Mouse (Mus musculus): ENCODE measurements around the gene Ccr10. TPM values are rescaled to one million over a fixed set of nuclear protein-coding genes. Genes with fewer than 3 reads are reported as not detected.

The Ccr10 gene
- polyA plus RNA-seq (2015; fragmentation: Nextera tagmentation; extraction: Ambion mirVana) = 0.16 and 0.60 TPM in 2 replicates

- 24% methylated on average over 14 of the region's 14 CpGs for WGBS
- peak within 1 kb of the TSS; percentile 72 for H3K9ac ChIP-seq (ENCODE audit: low read length)
- no peak within 1 kb of the TSS for H3K27ac ChIP-seq (ENCODE audit: low read length)
- peak within 1 kb of the TSS; percentile 45 for H3K4me3 ChIP-seq (ENCODE audit: low read length)
- H3K4me1 ChIP-seq (ENCODE audit: control insufficient read depth, insufficient read depth, low read length) = peaks cover 42% of the 10 kb centered on the region
- ATAC-seq (replicated peaks; ENCODE audit: extremely low read depth, insufficient read depth, low FRiP score) = no peak
- no peaks in the 10 kb centered on the region for H3K9me3 ChIP-seq (replicated peaks; ENCODE audit: control insufficient read depth, low read length)
- H3K4me2 ChIP-seq (ENCODE audit: low read depth, low read length) = peak within 1 kb of the TSS; percentile 83
- no peaks in the 10 kb centered on the region for H3K36me3 ChIP-seq (ENCODE audit: control insufficient read depth, insufficient read depth)
- peaks cover 12% of the 10 kb centered on the region for H3K27me3 ChIP-seq (ENCODE audit: control insufficient read depth, insufficient read depth, low read length)
Measured at GRCm38 (mm10) chr11:101174851-101175628, at the start of gene Ccr10. Gene Ccr10 (minus strand): TSS chr11:101175443.

- no peak overlapping the region for H3K4me3 ChIP-seq (ENCODE audit: low read length)
- no peak overlapping the region for H3K27ac ChIP-seq (ENCODE audit: low read length)
- no peak overlapping the region for H3K4me2 ChIP-seq (ENCODE audit: low read depth, low read length)
- 0 out of 2 replicates have a peak, but pooled peaks cover 2% of the 10 kb centered on the region for H3K27me3 ChIP-seq (ENCODE audit: control insufficient read depth, insufficient read depth, low read length)
- no peak for ATAC-seq (replicated peaks; ENCODE audit: extremely low read depth, insufficient read depth, low FRiP score)
- H3K4me1 ChIP-seq (ENCODE audit: control insufficient read depth, insufficient read depth, low read length) = peaks cover 13% of the 10 kb centered on the region
- H3K9me3 ChIP-seq (replicated peaks; ENCODE audit: control insufficient read depth, low read length) = no peaks in the 10 kb centered on the region
- no peak overlapping the region for H3K9ac ChIP-seq (ENCODE audit: low read length)
- H3K36me3 ChIP-seq (ENCODE audit: control insufficient read depth, insufficient read depth) = no peaks in the 10 kb centered on the region
- WGBS = 64% methylated on average over 3 of the region's 3 CpGs
Measured at GRCm38 (mm10) chr11:101224337-101224736, 49.1 kb upstream of the Ccr10 start.

GRCm38 (mm10) chr11:101221306-101221986, 46.2 kb upstream of the Ccr10 start:
- Histone ChIP-seq H3K27ac (ENCODE audit: low read length) (peak overlapping the region; percentile 62), H3K9me3 (replicated peaks; ENCODE audit: control insufficient read depth, low read length) (no peaks in the 10 kb centered on the region), H3K4me3 (ENCODE audit: low read length) (no peak overlapping the region), H3K36me3 (ENCODE audit: control insufficient read depth, insufficient read depth) (no peaks in the 10 kb centered on the region), H3K4me2 (ENCODE audit: low read depth, low read length) (no peak overlapping the region), H3K9ac (ENCODE audit: low read length) (no peak overlapping the region), H3K27me3 (ENCODE audit: control insufficient read depth, insufficient read depth, low read length) (no peaks in the 10 kb centered on the region), H3K4me1 (ENCODE audit: control insufficient read depth, insufficient read depth, low read length) (peaks cover 12% of the 10 kb centered on the region)
- WGBS = 69% methylated on average over 8 of the region's 8 CpGs
- no peak for ATAC-seq (replicated peaks; ENCODE audit: extremely low read depth, insufficient read depth, low FRiP score)

GRCm38 (mm10) chr11:101220853-101221252, 45.6 kb upstream of the Ccr10 start:
- H3K27me3 ChIP-seq (ENCODE audit: control insufficient read depth, insufficient read depth, low read length) = no peaks in the 10 kb centered on the region
- ATAC-seq (replicated peaks; ENCODE audit: extremely low read depth, insufficient read depth, low FRiP score) = no peak
- H3K9ac ChIP-seq (ENCODE audit: low read length) = no peak overlapping the region
- H3K27ac ChIP-seq (ENCODE audit: low read length) = peak overlapping the region; percentile 62
- 37% methylated on average over 2 of the region's 2 CpGs for WGBS
- peaks cover 12% of the 10 kb centered on the region for H3K4me1 ChIP-seq (ENCODE audit: control insufficient read depth, insufficient read depth, low read length)
- no peaks in the 10 kb centered on the region for H3K9me3 ChIP-seq (replicated peaks; ENCODE audit: control insufficient read depth, low read length)
- no peak overlapping the region for H3K4me2 ChIP-seq (ENCODE audit: low read depth, low read length)
- H3K4me3 ChIP-seq (ENCODE audit: low read length) = no peak overlapping the region
- H3K36me3 ChIP-seq (ENCODE audit: control insufficient read depth, insufficient read depth) = no peaks in the 10 kb centered on the region

GRCm38 (mm10) chr11:101218436-101219055, 43.3 kb upstream of the Ccr10 start:
- Histone ChIP-seq H3K27ac (ENCODE audit: low read length) (no peak overlapping the region), H3K9ac (ENCODE audit: low read length) (no peak overlapping the region), H3K4me1 (ENCODE audit: control insufficient read depth, insufficient read depth, low read length) (peaks cover 6% of the 10 kb centered on the region; the same call in 1 of the 2 replicates), H3K27me3 (ENCODE audit: control insufficient read depth, insufficient read depth, low read length) (no peaks in the 10 kb centered on the region), H3K9me3 (replicated peaks; ENCODE audit: control insufficient read depth, low read length) (no peaks in the 10 kb centered on the region), H3K36me3 (ENCODE audit: control insufficient read depth, insufficient read depth) (peaks cover 11% of the 10 kb centered on the region), H3K4me3 (ENCODE audit: low read length) (no peak overlapping the region), H3K4me2 (ENCODE audit: low read depth, low read length) (no peak overlapping the region)
- WGBS = 73% methylated on average over 10 of the region's 10 CpGs
- ATAC-seq (replicated peaks; ENCODE audit: extremely low read depth, insufficient read depth, low FRiP score) = no peak

GRCm38 (mm10) chr11:101216936-101217335, 41.7 kb upstream of the Ccr10 start:
- WGBS = 89% methylated on average over 5 of the region's 5 CpGs
- 0 out of 2 replicates have a peak, but pooled peaks cover 3% of the 10 kb centered on the region for H3K9me3 ChIP-seq (replicated peaks; ENCODE audit: control insufficient read depth, low read length)

GRCm38 (mm10) chr11:101211970-101212369, 36.7 kb upstream of the Ccr10 start:
- no peak overlapping the region for H3K27ac ChIP-seq (ENCODE audit: low read length)
- peaks cover 38% of the 10 kb centered on the region for H3K36me3 ChIP-seq (ENCODE audit: control insufficient read depth, insufficient read depth)
- 0 out of 2 replicates have a peak, but pooled peaks cover 3% of the 10 kb centered on the region for H3K9me3 ChIP-seq (replicated peaks; ENCODE audit: control insufficient read depth, low read length)
- H3K9ac ChIP-seq (ENCODE audit: low read length) = no peak overlapping the region
- no peak overlapping the region for H3K4me2 ChIP-seq (ENCODE audit: low read depth, low read length)
- ATAC-seq (replicated peaks; ENCODE audit: extremely low read depth, insufficient read depth, low FRiP score) = peak; percentile 69
- no peaks in the 10 kb centered on the region for H3K27me3 ChIP-seq (ENCODE audit: control insufficient read depth, insufficient read depth, low read length)
- WGBS = 37% methylated on average over 3 of the region's 3 CpGs
- 0 out of 2 replicates have a peak, but pooled peaks cover 2% of the 10 kb centered on the region for H3K4me1 ChIP-seq (ENCODE audit: control insufficient read depth, insufficient read depth, low read length)
- no peak overlapping the region for H3K4me3 ChIP-seq (ENCODE audit: low read length)

More at GRCm38 (mm10) chr11:101216936-101217335, 41.7 kb upstream of the Ccr10 start:
- Histone ChIP-seq H3K4me3 (ENCODE audit: low read length) (no peak overlapping the region), H3K4me1 (ENCODE audit: control insufficient read depth, insufficient read depth, low read length) (peaks cover 8% of the 10 kb centered on the region; the same call in 1 of the 2 replicates), H3K36me3 (ENCODE audit: control insufficient read depth, insufficient read depth) (peaks cover 21% of the 10 kb centered on the region), H3K9ac (ENCODE audit: low read length) (no peak overlapping the region), H3K27ac (ENCODE audit: low read length) (no peak overlapping the region), H3K27me3 (ENCODE audit: control insufficient read depth, insufficient read depth, low read length) (no peaks in the 10 kb centered on the region), H3K4me2 (ENCODE audit: low read depth, low read length) (no peak overlapping the region)
- ATAC-seq (replicated peaks; ENCODE audit: extremely low read depth, insufficient read depth, low FRiP score) = no peak

GRCm38 (mm10) chr11:101200986-101201385, 25.7 kb upstream of the Ccr10 start:
- Histone ChIP-seq H3K36me3 (ENCODE audit: control insufficient read depth, insufficient read depth) (peaks cover 45% of the 10 kb centered on the region), H3K4me3 (ENCODE audit: low read length) (no peak overlapping the region), H3K9ac (ENCODE audit: low read length) (no peak overlapping the region), H3K27me3 (ENCODE audit: control insufficient read depth, insufficient read depth, low read length) (no peaks in the 10 kb centered on the region), H3K4me2 (ENCODE audit: low read depth, low read length) (no peak overlapping the region), H3K4me1 (ENCODE audit: control insufficient read depth, insufficient read depth, low read length) (no peaks in the 10 kb centered on the region), H3K9me3 (replicated peaks; ENCODE audit: control insufficient read depth, low read length) (no peaks in the 10 kb centered on the region), H3K27ac (ENCODE audit: low read length) (no peak overlapping the region)
- ATAC-seq (replicated peaks; ENCODE audit: extremely low read depth, insufficient read depth, low FRiP score) = no peak
- 24% methylated on average over 7 of the region's 7 CpGs for WGBS
